Mouse (Mus musculus) liver, embryonic 12.5 days (tissue): ENCODE results near the gene Cop1. TPM values are rescaled to one million over a fixed set of nuclear protein-coding genes. Genes with fewer than 3 reads are reported as not detected.
A peak's percentile ranks its signal among the peaks of the same experiment; 100 is the strongest.

Source experiments
- ATAC-seq: fragments of 200-750 bp; cut with Nextera tagmentation; 2 replicates; pipeline ENCODE4 v1.8.0; 2017; ENCODE audit warnings: moderate number of reproducible peaks, mild to moderate bottlenecking, moderate library complexity
- H3K27ac ChIP-seq: fragments of 300-500 bp; sonication (generic); 2 replicates; pipeline ENCODE4 v1.5.1; 2016; ENCODE audit warnings: mild to moderate bottlenecking
- H3K27me3 ChIP-seq: fragments of 300-500 bp; sonication (generic); replicated peaks from 2 replicates; pipeline ENCODE4 v1.6.1; 2016; ENCODE audit warnings: mild to moderate bottlenecking, moderate library complexity
- H3K36me3 ChIP-seq: fragments of 300-500 bp; sonication (generic); 2 replicates; pipeline ENCODE4 v1.6.1; 2016; ENCODE audit warnings: mild to moderate bottlenecking, moderate library complexity
- H3K4me1 ChIP-seq: fragments of 300-500 bp; sonication (generic); 2 replicates; pipeline ENCODE4 v1.6.1; 2016
- H3K4me2 ChIP-seq: fragments of 300-500 bp; sonication (generic); 2 replicates; pipeline ENCODE4 v1.6.1; 2016; ENCODE audit warnings: mild to moderate bottlenecking, moderate library complexity
- H3K4me3 ChIP-seq: fragments of 300-500 bp; sonication (generic); 2 replicates; pipeline ENCODE4 v1.5.1; 2016; ENCODE audit warnings: mild to moderate bottlenecking, moderate library complexity
- H3K9ac ChIP-seq: fragments of 300-500 bp; sonication (generic); 2 replicates; pipeline ENCODE4 v1.6.1; 2016; ENCODE audit warnings: mild to moderate bottlenecking, moderate library complexity
- H3K9me3 ChIP-seq: fragments of 300-500 bp; sonication (generic); replicated peaks from 2 replicates; pipeline ENCODE4 v1.6.1; 2016; ENCODE audit warnings: mild to moderate bottlenecking, moderate library complexity
- WGBS: fragments of 180-500 bp; shearing (Covaris S2); methylation state at CpG from one replicate; pipeline ENCODE4 v1.1.7; 2016; ENCODE audit not compliant: insufficient replicate concordance; 5-methylcytosine and 5-hydroxymethylcytosine counted together
- polyA plus RNA-seq: library from polyadenylated mRNA; unstranded; fragments of >200 nt; fragmentation: Nextera tagmentation; extraction: Ambion mirVana; gene quantifications from 2 replicates; pipeline ENCODE4 v1.2.1, GENCODE M21; 2016

Cop1 gene
- polyA plus RNA-seq, 1 experiment from 2014 or later, result 128 TPM

DNA sequence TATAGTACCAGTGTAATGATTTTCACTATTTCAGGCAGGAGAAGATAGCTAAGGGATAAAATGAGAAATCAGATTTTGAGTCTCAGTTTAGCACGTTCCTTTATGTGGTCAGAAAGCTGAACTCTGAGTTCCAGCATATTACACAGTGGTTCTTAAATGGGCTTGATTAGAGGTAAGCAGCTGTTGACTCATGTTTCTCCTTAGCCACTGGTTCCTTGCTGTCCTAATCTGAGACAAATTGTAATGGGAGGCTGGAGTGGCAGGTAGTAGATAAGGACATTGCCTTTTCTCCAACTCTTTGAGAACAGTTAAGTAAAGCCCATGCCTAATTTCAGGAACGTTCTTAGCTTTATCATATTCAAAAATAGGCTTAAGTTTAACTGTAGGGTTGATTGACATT lies 3.6 kb downstream of the Cop1 start:
- H3K4me2 ChIP-seq, result peak overlapping the region; percentile 76
- peaks cover 17% of the 10 kb centered on the region for H3K36me3 ChIP-seq
- peaks cover 72% of the 10 kb centered on the region for H3K4me1 ChIP-seq
- H3K4me3 ChIP-seq, result peak overlapping the region; percentile 86
- H3K27me3 ChIP-seq, result no peaks in the 10 kb centered on the region
- H3K9ac ChIP-seq, result peak overlapping the region; percentile 35
- peak overlapping the region; percentile 88 for H3K27ac ChIP-seq
- H3K9me3 ChIP-seq, result no peaks in the 10 kb centered on the region
- 19% methylated on average over 2 of the region's 2 CpGs for WGBS
- peak; percentile 51 for ATAC-seq

DNA sequence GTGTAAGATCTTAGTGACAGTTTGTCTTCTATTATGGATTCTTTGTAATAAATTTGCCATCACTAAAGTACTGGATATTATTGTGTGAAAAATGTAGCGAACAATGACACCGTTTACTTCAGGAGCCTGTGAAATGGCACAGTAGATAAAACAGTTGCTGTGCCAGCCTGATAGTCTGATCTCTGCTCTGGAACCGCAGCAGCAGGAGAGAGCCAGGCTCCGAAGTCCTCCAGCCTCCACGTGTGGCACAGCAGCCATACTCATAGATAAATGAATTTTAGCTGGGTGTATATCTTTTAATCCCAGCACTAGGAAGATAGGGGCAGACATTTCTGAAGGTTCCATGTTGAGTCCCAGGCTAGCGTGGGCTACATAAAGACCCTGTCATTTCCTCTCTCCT lies 6.0 kb downstream of the Cop1 start:
- H3K9ac ChIP-seq, result peak overlapping the region; percentile 64
- peak overlapping the region; percentile 31 for H3K4me3 ChIP-seq
- ATAC-seq, result peak; percentile 89

DNA sequence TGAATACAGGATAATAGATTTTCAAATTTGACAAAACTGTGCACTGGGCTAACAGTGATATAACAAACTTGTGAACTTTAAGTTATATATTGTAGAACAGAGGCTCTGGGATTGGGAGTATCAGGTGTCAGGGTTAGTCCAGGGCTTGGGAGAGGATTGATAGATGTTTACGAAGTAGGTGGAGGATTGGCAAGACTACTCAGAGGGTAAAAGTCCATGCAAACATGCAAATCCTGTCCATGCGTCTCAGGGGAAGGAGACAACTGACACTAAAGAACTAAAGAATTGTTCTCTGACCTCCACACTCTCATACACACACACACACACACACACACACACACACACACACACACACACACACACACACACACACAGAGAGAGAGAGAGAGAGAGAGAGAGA lies 18.2 kb downstream of the Cop1 start:
- Histone ChIP-seq H3K4me1 (no peaks in the 10 kb centered on the region), H3K27ac (no peak overlapping the region), H3K9ac (no peak overlapping the region), H3K9me3 (no peaks in the 10 kb centered on the region), H3K4me2 (no peak overlapping the region), H3K27me3 (no peaks in the 10 kb centered on the region), H3K4me3 (no peak overlapping the region), H3K36me3 (peaks cover 58% of the 10 kb centered on the region)
- ATAC-seq, result no peak
- 79% methylated on average over 2 of the region's 2 CpGs for WGBS

More for the DNA sequence above, 6.0 kb downstream of the Cop1 start:
- Histone ChIP-seq H3K36me3 (peaks cover 37% of the 10 kb centered on the region), H3K4me1 (peaks cover 64% of the 10 kb centered on the region), H3K27ac (peak overlapping the region; percentile 96), H3K4me2 (peak overlapping the region; percentile 68), H3K27me3 (no peaks in the 10 kb centered on the region), H3K9me3 (no peaks in the 10 kb centered on the region)
- 15% methylated on average over 6 of the region's 6 CpGs for WGBS

DNA sequence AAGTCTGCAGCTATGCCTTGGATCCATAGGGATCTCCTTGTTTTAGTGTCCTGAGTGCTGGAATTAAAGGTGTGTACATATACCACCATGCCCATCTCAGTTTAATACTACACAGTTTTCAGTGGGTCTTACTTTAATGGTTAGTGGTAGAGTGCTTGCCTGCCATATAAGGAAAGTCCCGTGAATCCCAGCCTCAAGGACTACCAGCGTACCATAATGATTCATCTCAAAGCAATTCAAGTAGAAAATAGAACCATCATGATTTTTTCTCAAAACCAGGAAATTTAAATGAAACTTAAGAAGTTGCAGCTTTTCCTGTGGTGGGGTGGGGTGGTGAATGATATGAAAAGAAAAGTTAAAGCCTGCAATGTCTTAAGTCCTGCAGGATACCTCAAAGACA lies 21.0 kb downstream of the Cop1 start:
- Histone ChIP-seq H3K4me1 (no peaks in the 10 kb centered on the region), H3K27me3 (no peaks in the 10 kb centered on the region), H3K4me2 (no peak overlapping the region), H3K9ac (no peak overlapping the region), H3K36me3 (peaks cover 63% of the 10 kb centered on the region), H3K4me3 (no peak overlapping the region), H3K9me3 (no peaks in the 10 kb centered on the region), H3K27ac (no peak overlapping the region)
- 98% methylated on average over 2 of the region's 2 CpGs for WGBS
- no peak for ATAC-seq

GRCm38 (mm10) chr1:159254906-159255685 lies 23.0 kb downstream of the Cop1 start:
- H3K36me3 ChIP-seq, result peaks cover 63% of the 10 kb centered on the region
- no peaks in the 10 kb centered on the region for H3K9me3 ChIP-seq
- no peak overlapping the region for H3K27ac ChIP-seq
- 87% methylated on average over 5 of the region's 5 CpGs for WGBS
- no peaks in the 10 kb centered on the region for H3K4me1 ChIP-seq
- no peak overlapping the region for H3K9ac ChIP-seq
- no peaks in the 10 kb centered on the region for H3K27me3 ChIP-seq
- H3K4me3 ChIP-seq, result no peak overlapping the region
- H3K4me2 ChIP-seq, result no peak overlapping the region
- no peak for ATAC-seq

DNA sequence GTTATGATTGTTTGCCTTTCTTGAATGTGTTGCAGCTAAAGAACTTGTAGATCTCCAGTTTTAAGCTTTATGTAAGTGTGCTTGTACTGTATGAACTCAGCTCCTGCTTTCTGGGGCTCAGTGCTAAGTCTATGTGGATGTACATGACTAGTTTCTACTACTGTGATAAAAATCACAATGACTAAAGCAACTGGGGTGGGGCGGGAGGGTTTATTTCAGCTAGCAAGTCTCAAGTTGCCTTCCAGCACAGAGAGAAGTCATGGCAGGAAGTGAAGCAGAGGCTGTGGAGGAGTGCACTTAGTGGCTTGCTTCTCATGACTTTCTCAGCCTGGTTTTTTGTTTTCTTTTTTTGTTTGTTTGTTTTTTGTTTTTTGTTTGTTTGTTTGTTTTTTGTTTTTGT lies 24.4 kb downstream of the Cop1 start:
- H3K27me3 ChIP-seq, result no peaks in the 10 kb centered on the region
- no peak overlapping the region for H3K27ac ChIP-seq
- H3K9ac ChIP-seq, result no peak overlapping the region
- H3K36me3 ChIP-seq, result peaks cover 59% of the 10 kb centered on the region
- no peaks in the 10 kb centered on the region for H3K4me1 ChIP-seq
- 65% methylated on average over 1 of the region's 1 CpGs for WGBS
- ATAC-seq, result no peak
- no peak overlapping the region for H3K4me3 ChIP-seq
- no peak overlapping the region for H3K4me2 ChIP-seq
- no peaks in the 10 kb centered on the region for H3K9me3 ChIP-seq

DNA sequence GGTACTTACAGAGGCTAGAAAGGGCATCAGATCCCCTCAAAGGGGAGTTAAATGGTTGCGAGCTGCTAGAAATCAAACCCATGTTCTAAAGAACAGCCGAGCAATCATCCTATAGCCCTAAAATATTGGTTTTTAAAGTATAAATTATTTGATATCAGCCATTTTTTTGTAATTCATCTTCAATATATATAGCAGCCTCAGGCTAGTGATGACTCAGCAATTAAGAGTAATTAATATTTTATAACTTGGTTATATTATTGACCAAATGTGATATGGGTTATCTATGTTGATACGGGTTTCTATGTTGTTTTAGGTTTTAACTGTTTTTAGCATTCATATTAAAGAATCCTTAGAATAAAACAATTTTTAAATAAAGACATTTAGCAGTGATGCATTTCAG lies 31.7 kb downstream of the Cop1 start:
- no peak for ATAC-seq
- WGBS, result 86% methylated on average over 3 of the region's 3 CpGs

DNA sequence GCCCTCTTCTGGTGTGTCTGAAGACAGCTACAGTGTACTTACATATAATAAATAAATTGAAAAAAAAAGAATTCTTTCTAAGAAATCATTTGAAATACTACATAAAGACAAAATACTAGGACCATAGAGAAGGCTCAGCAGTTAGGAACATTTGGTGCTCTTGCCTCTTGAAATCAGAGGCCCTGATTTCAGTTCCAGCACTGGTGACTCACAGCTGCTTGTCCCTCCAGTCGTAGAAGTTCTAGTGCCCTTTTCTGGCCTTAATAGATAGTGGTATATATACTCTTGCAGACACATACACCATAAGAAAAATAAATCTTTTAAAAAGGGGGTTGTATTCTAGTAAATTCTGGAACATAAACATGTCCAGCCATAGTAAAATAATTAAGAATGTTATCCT lies 48.0 kb downstream of the Cop1 start:
- Histone ChIP-seq H3K4me2 (no peak overlapping the region), H3K27ac (no peak overlapping the region), H3K9ac (no peak overlapping the region), H3K4me3 (no peak overlapping the region), H3K4me1 (no peaks in the 10 kb centered on the region), H3K9me3 (no peaks in the 10 kb centered on the region), H3K36me3 (peaks cover 54% of the 10 kb centered on the region), H3K27me3 (no peaks in the 10 kb centered on the region)
- 68% methylated on average over 1 of the region's 1 CpGs for WGBS
- ATAC-seq, result no peak

More for the DNA sequence above, 31.7 kb downstream of the Cop1 start:
- Histone ChIP-seq H3K4me2 (no peak overlapping the region), H3K27ac (no peak overlapping the region), H3K9ac (no peak overlapping the region), H3K27me3 (no peaks in the 10 kb centered on the region), H3K4me1 (no peaks in the 10 kb centered on the region), H3K36me3 (peaks cover 35% of the 10 kb centered on the region), H3K9me3 (no peaks in the 10 kb centered on the region), H3K4me3 (no peak overlapping the region)

DNA sequence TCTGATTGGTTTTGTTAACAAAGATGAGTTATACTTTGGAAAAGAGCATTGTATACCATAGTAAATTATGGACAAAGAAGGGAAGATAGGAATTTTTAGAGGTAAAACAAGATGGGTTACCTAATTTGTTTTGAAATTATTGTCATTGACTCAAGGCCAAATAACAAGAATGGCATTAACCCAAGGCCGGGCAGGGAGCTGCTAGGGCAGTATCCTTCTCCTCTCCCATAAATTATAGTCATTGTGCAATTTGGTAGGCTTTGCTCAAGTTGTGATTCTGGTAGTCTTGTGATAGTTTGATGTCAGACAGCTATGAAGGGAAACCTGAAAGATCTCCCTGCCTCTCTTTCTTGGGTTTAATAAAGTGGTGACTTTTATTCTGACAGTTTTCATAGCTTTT lies 49.7 kb downstream of the Cop1 start:
- Histone ChIP-seq H3K9me3 (no peaks in the 10 kb centered on the region), H3K9ac (no peak overlapping the region), H3K4me3 (no peak overlapping the region), H3K4me2 (no peak overlapping the region), H3K4me1 (no peaks in the 10 kb centered on the region), H3K27ac (no peak overlapping the region), H3K27me3 (no peaks in the 10 kb centered on the region), H3K36me3 (peaks cover 54% of the 10 kb centered on the region)
- WGBS, result 88% methylated on average over 1 of the region's 1 CpGs
- ATAC-seq, result no peak

GRCm38 (mm10) chr1:159286833-159287232 lies 54.7 kb downstream of the Cop1 start:
- ATAC-seq, result no peak
- no peaks in the 10 kb centered on the region for H3K9me3 ChIP-seq
- no peak overlapping the region for H3K27ac ChIP-seq
- H3K4me1 ChIP-seq, result no peaks in the 10 kb centered on the region
- no peak overlapping the region for H3K4me2 ChIP-seq
- H3K36me3 ChIP-seq, result peaks cover 45% of the 10 kb centered on the region
- no peak overlapping the region for H3K9ac ChIP-seq
- WGBS, result 56% methylated on average over 1 of the region's 1 CpGs
- no peak overlapping the region for H3K4me3 ChIP-seq
- H3K27me3 ChIP-seq, result no peaks in the 10 kb centered on the region

GRCm38 (mm10) chr1:159290219-159290618 lies 58.1 kb downstream of the Cop1 start:
- H3K36me3 ChIP-seq, result peaks cover 54% of the 10 kb centered on the region
- no peak for ATAC-seq

DNA sequence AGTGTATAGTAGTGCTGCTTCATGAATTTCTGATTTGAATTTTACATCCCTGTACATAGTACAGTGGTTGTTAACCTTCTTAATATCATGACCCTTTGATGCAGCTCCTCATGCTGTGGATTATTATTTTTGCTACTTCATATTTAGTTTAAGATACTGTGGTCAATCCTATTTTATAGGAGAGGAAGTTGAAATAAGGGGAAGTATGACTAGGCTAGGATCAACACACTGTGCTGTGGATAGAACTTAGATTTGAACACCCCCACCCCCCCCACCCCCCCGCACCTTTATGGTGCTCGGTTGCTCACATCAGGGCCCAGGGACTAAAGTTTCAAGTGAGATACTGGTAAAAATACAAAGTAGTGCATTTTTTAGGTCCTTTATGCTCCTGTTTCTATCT lies 58.7 kb downstream of the Cop1 start:
- Histone ChIP-seq H3K9me3 (no peaks in the 10 kb centered on the region), H3K27ac (no peak overlapping the region), H3K27me3 (no peaks in the 10 kb centered on the region), H3K36me3 (peaks cover 54% of the 10 kb centered on the region), H3K9ac (no peak overlapping the region), H3K4me1 (no peaks in the 10 kb centered on the region), H3K4me3 (no peak overlapping the region), H3K4me2 (no peak overlapping the region)
- no peak for ATAC-seq
- 75% methylated on average over 2 of the region's 2 CpGs for WGBS

More at GRCm38 (mm10) chr1:159290219-159290618, 58.1 kb downstream of the Cop1 start:
- Histone ChIP-seq H3K27me3 (no peaks in the 10 kb centered on the region), H3K9me3 (no peaks in the 10 kb centered on the region), H3K4me3 (no peak overlapping the region), H3K27ac (no peak overlapping the region), H3K4me2 (no peak overlapping the region), H3K4me1 (no peaks in the 10 kb centered on the region), H3K9ac (no peak overlapping the region)
